Mouse (Mus musculus): ENCODE results near the gene Rars. TPM values are rescaled to one million over a fixed set of nuclear protein-coding genes. Genes with fewer than 3 reads are reported as not detected.
"Not testable (repeated sequence)": the region's sequence is repeated elsewhere in the genome, so short reads cannot be mapped to it uniquely, and the experiment has no call there.

The Rars gene
- polyA plus RNA-seq, 1 experiment from 2014 or later: 137 TPM

- no peak for DNase-seq (ENCODE audit: low spot score)
- no peaks in the 10 kb centered on the region for H3K4me1 ChIP-seq (replicated peaks; ENCODE audit: control insufficient read depth, insufficient read depth, low read length)
- 74% methylated on average over 5 of the region's 5 CpGs for WGBS
These were observed 29.3 kb upstream of the Rars start for GRCm38 (mm10) chr11:35863653-35864052.

DNA sequence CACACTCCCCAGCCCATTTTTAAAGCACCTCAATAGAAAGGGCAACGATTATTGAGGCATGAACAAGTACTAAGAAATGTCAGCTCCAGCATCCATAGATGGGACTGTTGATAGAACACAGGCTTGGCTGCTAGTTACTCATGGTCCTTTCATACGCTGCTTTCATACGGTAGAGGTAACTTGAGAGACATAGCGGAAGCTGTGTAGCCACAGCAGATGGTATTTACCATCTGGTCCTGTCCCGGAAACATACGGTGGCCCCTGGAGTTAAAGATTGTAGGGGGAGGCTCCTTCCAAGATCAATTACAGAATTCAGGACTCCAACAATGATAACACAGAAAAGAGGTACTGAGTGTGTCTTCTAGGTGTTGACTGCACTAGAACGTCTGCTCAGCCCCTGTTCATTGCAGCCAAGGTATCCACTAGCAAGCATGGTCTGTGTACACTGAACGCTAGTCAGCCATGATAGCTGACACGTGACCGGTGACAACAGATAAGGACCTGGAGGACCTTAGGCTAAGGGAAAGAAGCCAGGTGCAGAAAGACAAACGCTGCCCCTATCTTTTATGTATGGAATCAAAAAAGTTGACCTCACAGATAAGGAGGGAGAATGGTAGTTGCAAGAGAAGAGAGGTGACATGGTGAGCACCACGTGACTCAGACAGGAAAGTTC lies 23.2 kb upstream of the Rars start:
- Histone ChIP-seq H3K9me3 (ENCODE audit: control insufficient read depth, low read length) (no peaks in the 10 kb centered on the region), H3K36me3 (ENCODE audit: control insufficient read depth, insufficient read depth, low read length) (no peaks in the 10 kb centered on the region), H3K4me2 (no peak overlapping the region), H3K4me1 (replicated peaks; ENCODE audit: control insufficient read depth, insufficient read depth, low read length) (no peaks in the 10 kb centered on the region), H3K27ac (ENCODE audit: low read depth, low read length) (no peak overlapping the region), H3K9ac (ENCODE audit: low read depth, low read length) (no peak overlapping the region), H3K4me3 (ENCODE audit: low read depth, low read length) (no peak overlapping the region), H3K27me3 (replicated peaks; ENCODE audit: control insufficient read depth, insufficient read depth, low read length) (no peaks in the 10 kb centered on the region)
- WGBS: 79% methylated on average over 12 of the region's 12 CpGs
- ATAC-seq (replicated peaks; ENCODE audit: low FRiP score) (no peak), DNase-seq (ENCODE audit: low spot score) (no peak)

More at GRCm38 (mm10) chr11:35863653-35864052, 29.3 kb upstream of the Rars start:
- Histone ChIP-seq H3K4me2 (no peak overlapping the region), H3K36me3 (ENCODE audit: control insufficient read depth, insufficient read depth, low read length) (no peaks in the 10 kb centered on the region), H3K27me3 (replicated peaks; ENCODE audit: control insufficient read depth, insufficient read depth, low read length) (no peaks in the 10 kb centered on the region), H3K9me3 (ENCODE audit: control insufficient read depth, low read length) (no peaks in the 10 kb centered on the region), H3K27ac (ENCODE audit: low read depth, low read length) (no peak overlapping the region), H3K9ac (ENCODE audit: low read depth, low read length) (no peak overlapping the region), H3K4me3 (ENCODE audit: low read depth, low read length) (no peak overlapping the region)
- no peak for ATAC-seq (replicated peaks; ENCODE audit: low FRiP score)

- Histone ChIP-seq H3K9me3 (ENCODE audit: control insufficient read depth, low read length) (no peaks in the 10 kb centered on the region), H3K4me1 (replicated peaks; ENCODE audit: control insufficient read depth, insufficient read depth, low read length) (no peaks in the 10 kb centered on the region), H3K9ac (ENCODE audit: low read depth, low read length) (no peak overlapping the region), H3K4me3 (ENCODE audit: low read depth, low read length) (no peak overlapping the region), H3K4me2 (no peak overlapping the region), H3K27ac (ENCODE audit: low read depth, low read length) (no peak overlapping the region), H3K27me3 (replicated peaks; ENCODE audit: control insufficient read depth, insufficient read depth, low read length) (no peaks in the 10 kb centered on the region), H3K36me3 (ENCODE audit: control insufficient read depth, insufficient read depth, low read length) (no peaks in the 10 kb centered on the region)
- WGBS: 73% methylated on average over 11 of the region's 11 CpGs
- DNase-seq (ENCODE audit: low spot score) (no peak), ATAC-seq (replicated peaks; ENCODE audit: low FRiP score) (no peak)
These were observed 22.2 kb upstream of the Rars start for GRCm38 (mm10) chr11:35856359-35857040.

- H3K9ac ChIP-seq (ENCODE audit: low read depth, low read length): no peak overlapping the region
- H3K27me3 ChIP-seq (replicated peaks; ENCODE audit: control insufficient read depth, insufficient read depth, low read length): no peaks in the 10 kb centered on the region
These were observed 21.3 kb upstream of the Rars start for GRCm38 (mm10) chr11:35855567-35855966.

DNA sequence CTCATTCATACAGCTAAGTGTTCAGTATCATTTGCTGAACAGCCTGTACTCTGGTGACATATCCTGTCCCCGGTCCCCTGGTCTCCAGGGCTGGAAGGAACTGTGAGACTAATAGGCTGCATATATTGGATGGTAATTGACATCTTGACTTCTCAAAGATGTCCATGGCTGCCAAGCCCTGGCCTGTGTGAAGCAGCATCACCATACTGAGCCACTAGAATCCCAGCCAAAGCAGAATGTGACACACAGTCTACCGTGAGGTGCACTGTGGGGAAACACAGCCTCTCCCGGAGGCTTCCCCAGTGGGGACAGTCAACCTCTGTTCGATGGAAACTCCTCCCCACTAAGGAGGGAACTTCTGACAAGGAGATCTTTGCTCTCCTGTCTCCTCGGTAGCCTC lies 20.6 kb upstream of the Rars start:
- H3K4me3 ChIP-seq (ENCODE audit: low read depth, low read length): no peak overlapping the region
- ATAC-seq (replicated peaks; ENCODE audit: low FRiP score): no peak
- WGBS: 79% methylated on average over 5 of the region's 5 CpGs
- no peaks in the 10 kb centered on the region for H3K36me3 ChIP-seq (ENCODE audit: control insufficient read depth, insufficient read depth, low read length)
- no peaks in the 10 kb centered on the region for H3K9me3 ChIP-seq (ENCODE audit: control insufficient read depth, low read length)
- no peak overlapping the region for H3K9ac ChIP-seq (ENCODE audit: low read depth, low read length)
- no peak overlapping the region for H3K4me2 ChIP-seq
- no peaks in the 10 kb centered on the region for H3K27me3 ChIP-seq (replicated peaks; ENCODE audit: control insufficient read depth, insufficient read depth, low read length)
- DNase-seq (ENCODE audit: low spot score): no peak
- no peak overlapping the region for H3K27ac ChIP-seq (ENCODE audit: low read depth, low read length)
- H3K4me1 ChIP-seq (replicated peaks; ENCODE audit: control insufficient read depth, insufficient read depth, low read length): no peaks in the 10 kb centered on the region

More at GRCm38 (mm10) chr11:35855567-35855966, 21.3 kb upstream of the Rars start:
- Histone ChIP-seq H3K4me2 (no peak overlapping the region), H3K9me3 (ENCODE audit: control insufficient read depth, low read length) (no peaks in the 10 kb centered on the region), H3K4me1 (replicated peaks; ENCODE audit: control insufficient read depth, insufficient read depth, low read length) (no peaks in the 10 kb centered on the region), H3K4me3 (ENCODE audit: low read depth, low read length) (no peak overlapping the region), H3K36me3 (ENCODE audit: control insufficient read depth, insufficient read depth, low read length) (no peaks in the 10 kb centered on the region), H3K27ac (ENCODE audit: low read depth, low read length) (no peak overlapping the region)
- ATAC-seq (replicated peaks; ENCODE audit: low FRiP score): no peak
- DNase-seq (ENCODE audit: low spot score): no peak
- 80% methylated on average over 7 of the region's 9 CpGs for WGBS

- 94% methylated on average over 4 of the region's 4 CpGs for WGBS
- no peak overlapping the region for H3K9ac ChIP-seq (ENCODE audit: low read depth, low read length)
- DNase-seq (ENCODE audit: low spot score) (no peak), ATAC-seq (replicated peaks; ENCODE audit: low FRiP score) (no peak)
- H3K27me3 ChIP-seq (replicated peaks; ENCODE audit: control insufficient read depth, insufficient read depth, low read length): no peaks in the 10 kb centered on the region
- H3K9me3 ChIP-seq (ENCODE audit: control insufficient read depth, low read length): no peaks in the 10 kb centered on the region
- H3K36me3 ChIP-seq (ENCODE audit: control insufficient read depth, insufficient read depth, low read length): no peaks in the 10 kb centered on the region
- no peak overlapping the region for H3K27ac ChIP-seq (ENCODE audit: low read depth, low read length)
- H3K4me3 ChIP-seq (ENCODE audit: low read depth, low read length): no peak overlapping the region
- H3K4me1 ChIP-seq (replicated peaks; ENCODE audit: control insufficient read depth, insufficient read depth, low read length): no peaks in the 10 kb centered on the region
- no peak overlapping the region for H3K4me2 ChIP-seq
These were observed 19.3 kb upstream of the Rars start for GRCm38 (mm10) chr11:35853651-35854050.

DNA sequence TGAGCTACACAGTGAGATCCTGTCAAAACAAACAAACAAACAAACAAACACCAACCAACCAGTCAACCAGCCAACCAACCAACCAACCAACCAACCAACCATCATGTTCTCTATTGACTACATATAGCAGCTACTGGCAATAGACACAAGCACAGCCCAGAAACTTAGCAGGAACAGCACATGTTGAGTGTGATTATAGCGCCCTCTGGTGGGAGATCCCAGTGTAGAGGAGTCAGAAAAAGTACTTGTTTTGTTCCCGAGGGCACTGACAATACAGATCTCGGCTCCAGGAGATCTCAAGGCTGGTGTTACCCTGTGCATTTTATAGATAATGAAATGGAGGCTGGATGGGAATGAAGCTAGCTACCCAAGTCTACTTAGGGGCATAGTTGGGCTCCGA lies 18.4 kb upstream of the Rars start:
- no peak overlapping the region for H3K4me3 ChIP-seq (ENCODE audit: low read depth, low read length)
- WGBS: 52% methylated on average over 4 of the region's 4 CpGs
- no peaks in the 10 kb centered on the region for H3K4me1 ChIP-seq (replicated peaks; ENCODE audit: control insufficient read depth, insufficient read depth, low read length)
- no peaks in the 10 kb centered on the region for H3K27me3 ChIP-seq (replicated peaks; ENCODE audit: control insufficient read depth, insufficient read depth, low read length)
- H3K27ac ChIP-seq (ENCODE audit: low read depth, low read length): no peak overlapping the region
- H3K36me3 ChIP-seq (ENCODE audit: control insufficient read depth, insufficient read depth, low read length): no peaks in the 10 kb centered on the region
- H3K9ac ChIP-seq (ENCODE audit: low read depth, low read length): no peak overlapping the region
- H3K4me2 ChIP-seq: no peak overlapping the region
- ATAC-seq (replicated peaks; ENCODE audit: low FRiP score): no peak
- DNase-seq (ENCODE audit: low spot score): no peak
- H3K9me3 ChIP-seq (ENCODE audit: control insufficient read depth, low read length): no peaks in the 10 kb centered on the region

DNA sequence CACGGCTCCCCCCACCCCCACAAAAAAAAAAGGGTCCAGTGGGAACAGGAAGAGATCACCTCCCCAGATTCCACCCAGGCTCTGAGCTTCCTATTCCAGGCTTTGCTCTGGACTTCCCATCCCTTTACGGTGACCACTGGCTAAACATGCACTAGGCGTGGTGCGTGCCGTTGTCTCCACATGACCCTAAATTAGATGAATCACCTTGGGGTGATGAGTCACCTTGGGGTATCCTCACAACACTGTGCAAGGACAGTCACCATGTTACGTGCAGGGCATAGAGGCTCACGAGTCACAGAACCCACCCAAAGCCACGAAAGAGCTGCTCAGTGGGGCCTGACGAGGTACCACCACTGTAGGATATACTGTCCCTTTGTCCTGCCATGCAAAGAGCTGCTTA lies 10.0 kb upstream of the Rars start:
- DNase-seq (ENCODE audit: low spot score): no peak
- WGBS: 83% methylated on average over 9 of the region's 9 CpGs
- H3K9ac ChIP-seq (ENCODE audit: low read depth, low read length): no peak overlapping the region
- no peaks in the 10 kb centered on the region for H3K9me3 ChIP-seq (ENCODE audit: control insufficient read depth, low read length)
- no peak overlapping the region for H3K4me2 ChIP-seq
- no peak overlapping the region for H3K4me3 ChIP-seq (ENCODE audit: low read depth, low read length)
- no peaks in the 10 kb centered on the region for H3K27me3 ChIP-seq (replicated peaks; ENCODE audit: control insufficient read depth, insufficient read depth, low read length)
- no peak for ATAC-seq (replicated peaks; ENCODE audit: low FRiP score)
- no peak overlapping the region for H3K27ac ChIP-seq (ENCODE audit: low read depth, low read length)
- no peaks in the 10 kb centered on the region for H3K36me3 ChIP-seq (ENCODE audit: control insufficient read depth, insufficient read depth, low read length)
- H3K4me1 ChIP-seq (replicated peaks; ENCODE audit: control insufficient read depth, insufficient read depth, low read length): no peaks in the 10 kb centered on the region

- H3K4me1 ChIP-seq (replicated peaks; ENCODE audit: control insufficient read depth, insufficient read depth, low read length); H3K4me2 ChIP-seq; H3K27ac ChIP-seq (ENCODE audit: low read depth, low read length); ATAC-seq (replicated peaks; ENCODE audit: low FRiP score); H3K36me3 ChIP-seq (ENCODE audit: control insufficient read depth, insufficient read depth, low read length); H3K27me3 ChIP-seq (replicated peaks; ENCODE audit: control insufficient read depth, insufficient read depth, low read length); H3K9me3 ChIP-seq (ENCODE audit: control insufficient read depth, low read length); H3K9ac ChIP-seq (ENCODE audit: low read depth, low read length); H3K4me3 ChIP-seq (ENCODE audit: low read depth, low read length); DNase-seq (ENCODE audit: low spot score): not testable (repeated sequence)
- 76% methylated on average over 4 of the region's 4 CpGs for WGBS
These were observed 8.3 kb upstream of the Rars start for GRCm38 (mm10) chr11:35842560-35842959.
